Comparison of ENCODE assay signal across 15 mouse cellular contexts in genomic region chr11:112925140-112925539, GRCm38 (mm10).
A peak's percentile ranks its signal among the peaks of the same experiment; 100 is the strongest.
DNase-seq lines count a peak whose midpoint lies in the region; ATAC-seq and TF ChIP-seq lines count a peak whose summit lies in the region.
"Had no signal": no experiment of that assay in that cellular context is flagged by ENCODE, and none has a peak within 500 bp of the region (broad histone marks: within the 10 kb centered on the region; RNA-seq: fewer than 3 reads in every experiment).

No protein-coding gene starts in this region.

- no peaks in the 10 kb centered on the region for H3K36me3 ChIP-seq in hindbrain, postnatal 0 days (ENCODE audit: insufficient read depth, low read length)
- no peaks in the 10 kb centered on the region for H3K36me3 ChIP-seq in hindbrain, embryonic 11.5 days (ENCODE audit: control insufficient read depth, insufficient read depth, low read length)
- H3K36me3 ChIP-seq in forebrain, embryonic 13.5 days (ENCODE audit: poor library complexity, severe bottlenecking), result no peaks in the 10 kb centered on the region
- no peaks in the 10 kb centered on the region for H3K36me3 ChIP-seq in limb, embryonic 13.5 days
- H3K36me3 ChIP-seq in hindbrain, embryonic 12.5 days, result no peaks in the 10 kb centered on the region
- H3K36me3 ChIP-seq: kidney, embryonic 15.5 days had no signal

- no peaks in the 10 kb centered on the region for H3K27me3 ChIP-seq in hindbrain, postnatal 0 days (ENCODE audit: insufficient read depth, low read length)
- H3K27me3 ChIP-seq in hindbrain, embryonic 11.5 days (ENCODE audit: control insufficient read depth, insufficient read depth, low read length), result no peaks in the 10 kb centered on the region
- no peaks in the 10 kb centered on the region for H3K27me3 ChIP-seq in forebrain, embryonic 13.5 days
- H3K27me3 ChIP-seq in limb, embryonic 13.5 days, result no peaks in the 10 kb centered on the region
- no peaks in the 10 kb centered on the region for H3K27me3 ChIP-seq in hindbrain, embryonic 12.5 days
- H3K27me3 ChIP-seq: kidney, embryonic 15.5 days had no signal

- H3K9me3 ChIP-seq in hindbrain, postnatal 0 days (ENCODE audit: low read length), result no peaks in the 10 kb centered on the region
- H3K9me3 ChIP-seq in hindbrain, embryonic 11.5 days (ENCODE audit: control insufficient read depth, low read length), result no peaks in the 10 kb centered on the region
- H3K9me3 ChIP-seq in forebrain, embryonic 13.5 days (replicated peaks), result no peaks in the 10 kb centered on the region
- H3K9me3 ChIP-seq in limb, embryonic 13.5 days, result no peaks in the 10 kb centered on the region
- H3K9me3 ChIP-seq in hindbrain, embryonic 12.5 days (replicated peaks), result no peaks in the 10 kb centered on the region
- H3K9me3 ChIP-seq: kidney, embryonic 15.5 days had no signal

- ATAC-seq in hindbrain, postnatal 0 days, result no peak
- no peak for ATAC-seq in hindbrain, embryonic 11.5 days (ENCODE audit: low FRiP score)
- peak; percentile 75; the same call in 1 of the 2 replicates for ATAC-seq in forebrain, embryonic 13.5 days
- peak; percentile 51; the same call in 1 of the 2 replicates for ATAC-seq in limb, embryonic 13.5 days (ENCODE audit: low FRiP score, low read depth)
- ATAC-seq in hindbrain, embryonic 12.5 days (ENCODE audit: low FRiP score), result no peak
- ATAC-seq: activated CD4-positive, CD25-positive, alpha-beta regulatory T cell, adult 4 months; inflammation-experienced regulatory T-cells, adult 6 months had no signal

- H3K27ac ChIP-seq in hindbrain, postnatal 0 days, result no peak overlapping the region
- H3K27ac ChIP-seq in hindbrain, embryonic 11.5 days (ENCODE audit: low read depth, low read length), result no peak overlapping the region
- 0 out of 2 replicates have a peak overlapping the region, but pooled peaks have one; percentile 6 for H3K27ac ChIP-seq in forebrain, embryonic 13.5 days
- H3K27ac ChIP-seq in limb, embryonic 13.5 days, result peak overlapping the region; percentile 44
- no peak overlapping the region for H3K27ac ChIP-seq in left cerebral cortex, adult 2 months
- no peak overlapping the region for H3K27ac ChIP-seq in hindbrain, embryonic 12.5 days
- H3K27ac ChIP-seq: kidney, embryonic 15.5 days; layer of hippocampus, adult 2 months; liver, embryonic 14.5 days had no signal

- peak; percentile 39 for DNase-seq in hindbrain, postnatal 0 days (ENCODE audit: low spot score)
- DNase-seq in hindbrain, embryonic 11.5 days (ENCODE audit: low spot score), result no peak
- peak; percentile 7 for DNase-seq in R1 (ENCODE audit: low read depth, low spot score)
- no peak for DNase-seq in gastrocnemius, postnatal 36 days
- DNase-seq in left cerebral cortex, adult 2 months (ENCODE audit: extremely low spot score in 1 of 2, low spot score in 2 of 2), result no peak
- DNase-seq: cerebellum, adult 9-11 months; thymus, postnatal 25 days had no signal

- no peak for TF ChIP-seq CTCF in hindbrain, postnatal 0 days (IDR thresholded peaks at IDR 0.05; ENCODE audit: low read depth)
- no peak for TF ChIP-seq CTCF in left cerebral cortex, adult 2 months (IDR thresholded peaks at IDR 0.05)

- H3K4me2 ChIP-seq in hindbrain, postnatal 0 days (ENCODE audit: low read depth, low read length), result no peak overlapping the region
- H3K4me2 ChIP-seq in hindbrain, embryonic 11.5 days (replicated peaks; ENCODE audit: low read depth, low read length), result no peak overlapping the region
- H3K4me2 ChIP-seq in forebrain, embryonic 13.5 days, result no peak overlapping the region
- no peak overlapping the region for H3K4me2 ChIP-seq in limb, embryonic 13.5 days (replicated peaks)
- no peak overlapping the region for H3K4me2 ChIP-seq in hindbrain, embryonic 12.5 days (replicated peaks)
- H3K4me2 ChIP-seq: kidney, embryonic 15.5 days had no signal

- no peak overlapping the region for H3K4me3 ChIP-seq in hindbrain, postnatal 0 days (ENCODE audit: low read length)
- no peak overlapping the region for H3K4me3 ChIP-seq in hindbrain, embryonic 11.5 days (ENCODE audit: low read depth, low read length)
- no peak overlapping the region for H3K4me3 ChIP-seq in forebrain, embryonic 13.5 days
- H3K4me3 ChIP-seq in limb, embryonic 13.5 days, result no peak overlapping the region
- H3K4me3 ChIP-seq in left cerebral cortex, adult 2 months, result no peak overlapping the region
- H3K4me3 ChIP-seq in hindbrain, embryonic 12.5 days, result no peak overlapping the region
- H3K4me3 ChIP-seq: kidney, embryonic 15.5 days; layer of hippocampus, adult 2 months had no signal

- intact Hi-C loops in gastrocnemius, postnatal 36 days (cut with DNase I), result no loop called here
- intact Hi-C loops in left cerebral cortex, adult 2 months (cut with DNase I), result loop anchor here (5.0 kb wide), 1 partner anchor 102 kb away; no protein-coding TSS in a partner anchor

- H3K9ac ChIP-seq in hindbrain, postnatal 0 days (replicated peaks; ENCODE audit: low read length), result no peak overlapping the region
- H3K9ac ChIP-seq in hindbrain, embryonic 11.5 days (ENCODE audit: low read depth, low read length), result no peak overlapping the region
- no peak overlapping the region for H3K9ac ChIP-seq in forebrain, embryonic 13.5 days
- H3K9ac ChIP-seq in limb, embryonic 13.5 days, result no peak overlapping the region
- no peak overlapping the region for H3K9ac ChIP-seq in hindbrain, embryonic 12.5 days
- H3K9ac ChIP-seq: kidney, embryonic 15.5 days; liver, embryonic 14.5 days had no signal

- peaks cover 8% of the 10 kb centered on the region; the same call in 1 of the 2 replicates for H3K4me1 ChIP-seq in hindbrain, postnatal 0 days (ENCODE audit: insufficient read depth, low read length)
- H3K4me1 ChIP-seq in hindbrain, embryonic 11.5 days (replicated peaks; ENCODE audit: control insufficient read depth, insufficient read depth, low read length), result no peaks in the 10 kb centered on the region
- peaks cover 16% of the 10 kb centered on the region for H3K4me1 ChIP-seq in forebrain, embryonic 13.5 days
- peaks cover 18% of the 10 kb centered on the region for H3K4me1 ChIP-seq in limb, embryonic 13.5 days
- H3K4me1 ChIP-seq in hindbrain, embryonic 12.5 days, result no peaks in the 10 kb centered on the region; the same call in 1 of the 2 replicates

- WGBS in hindbrain, postnatal 0 days, result 49% methylated on average over 6 of the region's 6 CpGs
- WGBS in hindbrain, embryonic 11.5 days, result 63% methylated on average over 6 of the region's 6 CpGs
- WGBS in forebrain, embryonic 13.5 days, result 34% methylated on average over 6 of the region's 6 CpGs
- 36% methylated on average over 6 of the region's 6 CpGs for WGBS in limb, embryonic 13.5 days
- 55% methylated on average over 6 of the region's 6 CpGs for WGBS in hindbrain, embryonic 12.5 days

Comparison
In these comparisons a context has a peak if more than half of its experiments do, and no peak if none do; other contexts are left out.
1. DNase-seq: peak in hindbrain, postnatal 0 days (single experiment) and R1 (single experiment); none in hindbrain, embryonic 11.5 days (single experiment), gastrocnemius, postnatal 36 days (0 of 2) and left cerebral cortex, adult 2 months (0 of 2).
2. ATAC-seq: peak in forebrain, embryonic 13.5 days (single experiment) and limb, embryonic 13.5 days (single experiment); none in hindbrain, postnatal 0 days (single experiment), hindbrain, embryonic 11.5 days (single experiment) and hindbrain, embryonic 12.5 days (single experiment).
3. H3K27ac ChIP-seq: peak in forebrain, embryonic 13.5 days (single experiment) and limb, embryonic 13.5 days (single experiment); none in hindbrain, postnatal 0 days (single experiment), hindbrain, embryonic 11.5 days (single experiment), left cerebral cortex, adult 2 months (single experiment) and hindbrain, embryonic 12.5 days (single experiment).